Mouse (Mus musculus) C2C12 (cell line): ENCODE data around the gene Sdf4.

ENCODE experiments used
- CEBPB ChIP-seq: IDR thresholded peaks from one replicate; pipeline ENCODE4 v1.6.1; 2011; ENCODE audit warnings: low read depth, mild to moderate bottlenecking, control low read depth, moderate library complexity
- CTCF ChIP-seq: IDR thresholded peaks from one replicate; pipeline ENCODE4 v1.5.1; 2011; ENCODE audit not compliant: control insufficient read depth, insufficient read depth, insufficient read length
- MAX ChIP-seq: IDR thresholded peaks from one replicate; pipeline ENCODE4 v1.6.1; 2011; ENCODE audit warnings: mild to moderate bottlenecking, control low read depth
- USF1 ChIP-seq: IDR thresholded peaks from one replicate; pipeline ENCODE4 v1.6.1; 2011; ENCODE audit warnings: low read depth, mild to moderate bottlenecking, control low read depth, moderate library complexity

DNA sequence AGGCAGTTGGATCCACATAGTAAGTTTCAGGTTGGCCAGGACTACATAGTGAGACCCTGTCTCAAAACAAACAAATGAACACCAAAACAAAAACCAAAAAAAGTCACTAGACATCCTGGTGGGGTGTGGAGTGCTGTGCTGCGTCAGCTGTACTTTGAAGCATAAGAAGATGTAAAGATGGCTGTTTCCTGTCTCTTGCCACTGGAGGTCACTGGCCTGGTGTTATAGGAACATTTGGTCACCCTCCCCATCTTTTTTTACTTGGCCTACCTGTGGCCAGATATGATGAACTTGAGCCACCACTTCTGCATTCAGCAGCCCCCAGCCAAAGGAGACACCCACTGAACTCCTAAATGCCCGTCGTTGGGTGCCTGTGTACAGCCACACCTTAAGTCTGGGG lies 28.7 kb downstream of the Sdf4 start:
- TF ChIP-seq CTCF (no peak), MAX (no peak), CEBPB (no peak), USF1 (no peak)
